Mouse (Mus musculus): ENCODE data around the gene Sowaha. TPM values are rescaled to one million over a fixed set of nuclear protein-coding genes. Genes with fewer than 3 reads are reported as not detected.
A peak's percentile ranks its signal among the peaks of the same experiment; 100 is the strongest.

Gene Sowaha
- polyA plus RNA-seq, 1 experiment from 2014 or later: 0.82 TPM

DNA sequence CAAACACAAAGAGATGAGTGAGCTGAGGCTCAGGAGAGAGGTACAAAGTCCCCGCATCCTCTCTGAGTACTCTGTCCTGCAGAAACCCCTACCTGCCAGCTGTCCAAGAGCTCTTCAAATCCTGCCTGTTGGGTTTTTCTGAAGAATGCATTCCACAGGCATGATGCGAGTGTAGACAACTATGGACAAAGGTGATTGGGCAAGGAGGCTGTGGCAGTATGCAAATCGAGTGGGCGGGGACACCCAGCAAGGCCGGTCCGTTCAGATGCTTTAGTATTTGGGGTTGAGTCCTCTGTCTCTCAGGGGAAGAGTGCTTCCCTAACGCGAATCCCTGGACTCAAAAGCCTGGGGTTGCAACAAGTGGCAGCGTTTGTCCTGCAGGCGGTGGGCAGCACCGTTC lies 20.5 kb upstream of the Sowaha start:
- H3K27me3 ChIP-seq (replicated peaks; ENCODE audit: low read depth, poor library complexity, severe bottlenecking): peaks cover 48% of the 10 kb centered on the region
- H3K36me3 ChIP-seq (replicated peaks): no peaks in the 10 kb centered on the region
- no peaks in the 10 kb centered on the region for H3K9me3 ChIP-seq
- H3K4me3 ChIP-seq: peak overlapping the region; percentile 19; the same call in 1 of the 2 replicates
- H3K4me1 ChIP-seq: peaks cover 44% of the 10 kb centered on the region
- DNase-seq (ENCODE audit: low spot score): peak; percentile 63
- H3K27ac ChIP-seq (replicated peaks): no peak overlapping the region
- 10% methylated on average over 11 of the region's 11 CpGs for WGBS

DNA sequence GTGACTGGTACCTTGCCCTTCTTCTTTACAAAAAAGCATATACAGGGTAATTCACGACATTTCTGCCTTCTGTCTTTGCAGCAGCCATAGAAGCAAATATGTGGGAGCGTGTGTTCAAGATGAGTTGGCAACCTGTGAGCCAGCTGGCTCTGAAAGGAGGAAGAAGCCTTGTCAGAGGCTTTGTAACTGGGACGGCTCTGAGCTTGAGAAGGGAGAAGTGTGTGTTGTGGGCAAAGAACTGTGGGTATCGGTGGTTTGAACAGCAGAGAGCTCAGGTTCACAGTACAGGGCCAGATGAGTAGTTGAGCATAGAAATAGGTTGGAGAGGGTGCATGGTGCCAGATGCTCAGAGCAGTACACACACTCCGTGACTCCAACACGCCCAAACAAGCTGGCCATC lies 16.9 kb upstream of the Sowaha start:
- no peak overlapping the region for H3K4me3 ChIP-seq
- WGBS: 81% methylated on average over 6 of the region's 6 CpGs
- no peak for DNase-seq (ENCODE audit: low spot score)
- H3K9me3 ChIP-seq: no peaks in the 10 kb centered on the region
- peaks cover 53% of the 10 kb centered on the region for H3K4me1 ChIP-seq
- H3K36me3 ChIP-seq (replicated peaks): no peaks in the 10 kb centered on the region
- H3K27ac ChIP-seq (replicated peaks): peak overlapping the region; percentile 19; the same call in 1 of the 2 replicates
- peaks cover 48% of the 10 kb centered on the region for H3K27me3 ChIP-seq (replicated peaks; ENCODE audit: low read depth, poor library complexity, severe bottlenecking)

DNA sequence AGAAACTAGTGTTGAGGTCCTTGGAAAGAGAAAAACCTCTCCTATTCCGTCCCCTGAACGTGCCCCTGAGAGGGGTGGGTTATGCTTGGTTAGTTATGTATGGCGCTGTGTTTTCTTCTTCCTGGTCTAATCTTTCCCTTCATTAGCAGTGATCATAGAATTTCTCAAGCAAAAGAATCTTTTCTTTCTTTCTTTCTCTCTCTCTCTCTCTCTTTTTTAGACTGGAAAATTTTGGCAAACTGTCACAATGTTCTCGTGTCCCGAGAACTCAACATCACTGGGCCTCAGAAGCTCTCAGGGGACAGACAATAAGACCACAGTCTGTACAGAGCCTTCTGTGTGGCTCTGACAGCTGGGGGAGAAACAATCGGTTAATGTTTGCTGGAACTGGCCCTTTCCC lies 15.3 kb upstream of the Sowaha start:
- Histone ChIP-seq H3K4me1 (peaks cover 51% of the 10 kb centered on the region), H3K9me3 (no peaks in the 10 kb centered on the region), H3K36me3 (replicated peaks) (no peaks in the 10 kb centered on the region), H3K27ac (replicated peaks) (no peak overlapping the region), H3K4me3 (no peak overlapping the region), H3K27me3 (replicated peaks; ENCODE audit: low read depth, poor library complexity, severe bottlenecking) (peaks cover 48% of the 10 kb centered on the region)
- WGBS: 32% methylated on average over 6 of the region's 6 CpGs
- no peak for DNase-seq (ENCODE audit: low spot score)

DNA sequence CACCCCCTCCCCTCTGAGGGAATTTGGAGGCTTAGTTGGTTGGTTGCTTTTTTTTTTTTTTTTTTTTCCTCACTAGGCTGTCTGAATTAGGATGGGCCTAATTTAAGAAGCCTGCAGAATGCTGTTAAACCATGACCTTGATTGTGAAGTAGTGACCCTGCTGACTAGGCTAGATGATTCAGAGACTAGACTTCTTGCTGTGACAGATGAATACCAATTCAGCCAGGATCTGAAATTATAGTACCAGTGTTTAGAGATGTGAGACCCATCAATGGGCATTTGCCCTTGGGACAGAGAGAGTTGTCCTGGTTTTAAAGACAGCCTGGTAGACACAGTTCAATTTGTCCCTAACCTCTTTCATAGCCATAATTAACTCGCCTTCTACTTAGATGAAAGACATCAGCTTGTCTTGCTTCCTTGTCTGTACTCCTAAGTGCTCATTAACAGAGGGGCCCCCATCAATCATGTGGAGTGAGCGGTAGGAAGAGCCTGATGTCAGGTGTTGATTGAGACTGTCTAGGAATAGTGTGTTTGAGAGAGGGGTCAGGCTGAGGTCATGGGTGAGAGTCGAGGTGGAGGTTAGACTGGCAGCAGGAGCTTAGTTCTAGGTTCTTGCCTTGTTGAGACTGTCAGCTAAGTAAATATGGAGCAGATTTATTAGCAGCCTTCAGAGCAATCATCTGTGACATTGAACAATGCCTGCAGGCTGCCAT lies 13.3 kb upstream of the Sowaha start:
- 24% methylated on average over 3 of the region's 3 CpGs for WGBS

DNA sequence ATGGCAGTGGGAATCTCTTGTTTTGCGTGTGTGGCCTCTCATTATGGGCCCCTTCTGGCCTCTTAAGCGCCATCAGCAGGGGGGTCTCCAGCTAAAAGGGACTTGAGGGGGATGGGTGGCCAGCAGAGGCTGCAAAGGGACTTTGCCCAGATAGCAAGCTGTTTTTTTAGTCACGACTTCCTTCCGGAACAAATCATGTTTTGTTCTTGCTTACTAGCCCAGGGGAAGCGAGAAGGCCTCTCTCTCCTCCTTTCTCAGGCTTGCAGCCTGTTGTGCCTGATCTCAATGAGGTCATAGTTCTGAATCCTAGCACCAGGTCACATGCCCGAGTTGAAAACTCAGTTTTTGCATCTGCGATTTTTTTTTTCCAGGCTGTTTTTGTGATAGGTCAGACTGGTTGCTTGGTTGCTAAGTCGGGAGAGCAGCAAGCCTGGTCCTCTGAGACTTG lies 11.9 kb upstream of the Sowaha start:
- H3K36me3 ChIP-seq (replicated peaks): no peaks in the 10 kb centered on the region
- peaks cover 62% of the 10 kb centered on the region for H3K4me1 ChIP-seq
- no peaks in the 10 kb centered on the region for H3K9me3 ChIP-seq
- peak; percentile 54 for DNase-seq (ENCODE audit: low spot score)
- peaks cover 39% of the 10 kb centered on the region for H3K27me3 ChIP-seq (replicated peaks; ENCODE audit: low read depth, poor library complexity, severe bottlenecking)
- peak overlapping the region; percentile 65 for H3K27ac ChIP-seq (replicated peaks)
- H3K4me3 ChIP-seq: 0 out of 2 replicates have a peak overlapping the region, but pooled peaks have one; percentile 12
- 9% methylated on average over 8 of the region's 8 CpGs for WGBS

More for the DNA sequence above, 13.3 kb upstream of the Sowaha start:
- Histone ChIP-seq H3K9me3 (no peaks in the 10 kb centered on the region), H3K36me3 (replicated peaks) (no peaks in the 10 kb centered on the region), H3K27me3 (replicated peaks; ENCODE audit: low read depth, poor library complexity, severe bottlenecking) (peaks cover 39% of the 10 kb centered on the region), H3K27ac (replicated peaks) (no peak overlapping the region; the same call in 1 of the 2 replicates), H3K4me1 (peaks cover 53% of the 10 kb centered on the region), H3K4me3 (no peak overlapping the region)
- peak; percentile 54 for DNase-seq (ENCODE audit: low spot score)

DNA sequence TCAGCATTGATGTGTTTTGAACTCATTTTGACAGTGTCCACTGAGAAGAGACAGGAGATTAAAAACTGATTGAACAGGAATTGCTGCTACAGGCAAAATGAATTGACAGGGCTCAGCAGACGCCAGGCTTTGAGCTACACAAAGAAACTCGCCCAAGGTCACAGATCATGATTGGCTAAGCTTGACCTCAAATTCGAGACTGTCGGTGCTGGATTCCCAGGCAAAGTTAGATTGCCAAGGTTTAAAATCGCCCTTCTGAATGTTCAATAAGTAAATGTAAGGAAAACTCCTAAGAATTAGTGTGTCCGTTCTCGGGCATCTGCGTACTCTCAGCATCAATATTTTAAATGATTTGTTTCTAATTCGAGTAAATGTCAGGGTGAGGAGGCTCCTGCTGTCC lies 9.3 kb upstream of the Sowaha start:
- Histone ChIP-seq H3K27ac (replicated peaks) (no peak overlapping the region), H3K4me1 (peaks cover 51% of the 10 kb centered on the region), H3K36me3 (replicated peaks) (no peaks in the 10 kb centered on the region), H3K27me3 (replicated peaks; ENCODE audit: low read depth, poor library complexity, severe bottlenecking) (peaks cover 48% of the 10 kb centered on the region), H3K4me3 (no peak overlapping the region), H3K9me3 (no peaks in the 10 kb centered on the region)
- no peak for DNase-seq (ENCODE audit: low spot score)
- 62% methylated on average over 9 of the region's 9 CpGs for WGBS

DNA sequence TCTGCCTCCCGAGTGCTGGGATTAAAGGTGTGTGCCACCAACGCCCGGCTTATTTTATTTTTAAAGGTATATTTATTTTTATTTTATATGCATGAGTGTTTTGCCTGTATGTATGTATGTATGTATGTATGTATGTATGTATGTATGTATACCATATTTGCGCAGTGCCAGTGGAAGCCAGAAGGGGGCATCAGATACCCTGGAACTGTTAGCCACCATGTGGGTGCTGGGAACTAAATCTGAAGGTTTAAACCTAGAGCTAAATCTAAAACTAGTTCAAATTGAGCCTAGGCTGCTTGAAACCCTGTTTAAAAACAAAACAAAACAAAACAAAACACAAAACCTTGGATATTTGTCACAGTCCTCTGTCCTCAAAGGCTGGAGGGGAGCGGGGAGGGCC lies 8.9 kb upstream of the Sowaha start:
- 89% methylated on average over 5 of the region's 5 CpGs for WGBS
- Histone ChIP-seq H3K27ac (replicated peaks) (no peak overlapping the region), H3K4me1 (peaks cover 51% of the 10 kb centered on the region), H3K27me3 (replicated peaks; ENCODE audit: low read depth, poor library complexity, severe bottlenecking) (peaks cover 48% of the 10 kb centered on the region), H3K9me3 (no peaks in the 10 kb centered on the region), H3K36me3 (replicated peaks) (no peaks in the 10 kb centered on the region), H3K4me3 (no peak overlapping the region)
- no peak for DNase-seq (ENCODE audit: low spot score)

DNA sequence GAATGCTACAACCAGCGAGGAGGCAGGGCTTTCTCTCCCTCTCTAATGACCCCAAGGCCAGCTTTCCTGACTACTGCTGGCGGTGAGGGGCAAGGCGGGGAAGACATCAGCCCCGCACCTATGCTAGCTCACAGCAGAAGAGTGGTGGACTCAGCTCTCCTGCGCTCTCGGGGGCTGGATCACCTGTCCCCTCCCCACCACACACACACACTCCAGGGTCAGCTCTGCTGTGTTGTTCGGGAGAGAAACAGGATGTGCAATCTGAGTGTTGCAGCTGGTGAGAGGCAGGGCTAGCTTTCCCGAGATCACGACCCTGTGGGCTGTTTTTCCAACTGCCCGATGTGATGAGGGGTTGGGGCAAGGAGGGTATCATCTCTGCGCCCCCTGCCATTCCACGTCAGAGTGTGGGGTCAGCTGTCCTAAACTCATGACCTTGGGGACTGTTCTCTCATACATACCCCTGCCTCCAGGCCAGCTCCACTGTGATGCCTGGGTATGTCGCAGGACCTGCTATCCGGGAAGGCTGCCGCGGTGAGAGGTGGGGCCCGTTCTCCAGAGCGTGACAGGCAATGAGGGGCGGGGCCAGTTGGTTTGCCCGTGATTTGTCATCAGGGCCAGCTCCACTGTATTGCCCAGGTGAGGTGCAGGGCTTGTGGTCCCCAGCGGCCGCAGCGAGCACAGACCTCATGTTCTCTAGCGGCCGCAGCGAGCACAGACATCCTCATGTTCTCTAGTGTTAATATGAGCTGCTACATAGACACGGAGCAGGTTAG lies 6.9 kb upstream of the Sowaha start:
- Histone ChIP-seq H3K9me3 (no peaks in the 10 kb centered on the region), H3K36me3 (replicated peaks) (no peaks in the 10 kb centered on the region), H3K27ac (replicated peaks) (no peak overlapping the region), H3K4me3 (peak overlapping the region; percentile 46), H3K27me3 (replicated peaks; ENCODE audit: low read depth, poor library complexity, severe bottlenecking) (peaks cover 62% of the 10 kb centered on the region), H3K4me1 (peaks cover 32% of the 10 kb centered on the region)
- 8% methylated on average over 27 of the region's 27 CpGs for WGBS
- DNase-seq (ENCODE audit: low spot score): peak; percentile 56

DNA sequence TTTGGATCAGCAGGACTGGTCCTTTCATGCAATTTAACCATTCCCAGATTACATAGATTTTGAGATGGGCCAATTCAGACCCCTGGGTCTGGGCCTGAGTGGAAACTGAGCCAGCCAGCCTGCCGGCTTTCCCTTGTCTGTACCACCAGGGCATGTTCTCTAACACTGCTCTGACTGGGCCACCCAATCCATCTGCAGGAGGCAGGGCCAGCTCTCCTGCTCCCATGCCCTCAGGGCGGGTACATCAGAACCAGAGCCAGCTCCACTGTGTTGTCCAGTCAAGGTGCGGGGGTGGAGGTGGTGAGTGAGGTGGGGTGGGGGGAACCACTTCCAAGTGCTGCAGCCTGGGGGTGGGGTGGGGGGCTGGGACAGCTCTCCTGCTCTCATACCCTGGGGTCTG lies 6.3 kb upstream of the Sowaha start:
- no peak overlapping the region for H3K27ac ChIP-seq (replicated peaks)
- peaks cover 25% of the 10 kb centered on the region for H3K4me1 ChIP-seq
- no peaks in the 10 kb centered on the region for H3K9me3 ChIP-seq
- no peak for DNase-seq (ENCODE audit: low spot score)
- H3K36me3 ChIP-seq (replicated peaks): no peaks in the 10 kb centered on the region
- WGBS: 57% methylated on average over 3 of the region's 3 CpGs
- peak overlapping the region; percentile 46; the same call in 1 of the 2 replicates for H3K4me3 ChIP-seq
- peaks cover 68% of the 10 kb centered on the region for H3K27me3 ChIP-seq (replicated peaks; ENCODE audit: low read depth, poor library complexity, severe bottlenecking)

DNA sequence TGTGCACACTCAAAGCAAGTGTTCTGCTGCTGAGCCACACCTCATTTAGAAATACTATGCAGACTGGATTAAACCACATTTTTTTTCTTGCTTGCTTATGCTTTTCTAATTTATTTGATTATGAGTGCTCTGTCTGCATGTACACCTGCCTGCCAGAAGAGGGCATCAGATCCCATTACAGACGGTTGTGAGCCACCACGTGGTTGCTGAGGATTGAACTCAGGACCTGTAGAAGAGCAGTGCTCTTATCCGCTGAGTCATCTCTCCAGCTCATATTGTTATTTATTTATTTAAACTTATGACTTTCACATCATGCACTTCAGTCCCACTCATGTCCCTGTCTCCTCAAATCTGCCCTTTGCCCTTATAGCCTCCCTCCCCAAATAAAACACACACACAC lies 5.6 kb upstream of the Sowaha start:
- Histone ChIP-seq H3K27me3 (replicated peaks; ENCODE audit: low read depth, poor library complexity, severe bottlenecking) (peaks cover 71% of the 10 kb centered on the region), H3K4me1 (peaks cover 24% of the 10 kb centered on the region)
- 41% methylated on average over 3 of the region's 3 CpGs for WGBS

DNA sequence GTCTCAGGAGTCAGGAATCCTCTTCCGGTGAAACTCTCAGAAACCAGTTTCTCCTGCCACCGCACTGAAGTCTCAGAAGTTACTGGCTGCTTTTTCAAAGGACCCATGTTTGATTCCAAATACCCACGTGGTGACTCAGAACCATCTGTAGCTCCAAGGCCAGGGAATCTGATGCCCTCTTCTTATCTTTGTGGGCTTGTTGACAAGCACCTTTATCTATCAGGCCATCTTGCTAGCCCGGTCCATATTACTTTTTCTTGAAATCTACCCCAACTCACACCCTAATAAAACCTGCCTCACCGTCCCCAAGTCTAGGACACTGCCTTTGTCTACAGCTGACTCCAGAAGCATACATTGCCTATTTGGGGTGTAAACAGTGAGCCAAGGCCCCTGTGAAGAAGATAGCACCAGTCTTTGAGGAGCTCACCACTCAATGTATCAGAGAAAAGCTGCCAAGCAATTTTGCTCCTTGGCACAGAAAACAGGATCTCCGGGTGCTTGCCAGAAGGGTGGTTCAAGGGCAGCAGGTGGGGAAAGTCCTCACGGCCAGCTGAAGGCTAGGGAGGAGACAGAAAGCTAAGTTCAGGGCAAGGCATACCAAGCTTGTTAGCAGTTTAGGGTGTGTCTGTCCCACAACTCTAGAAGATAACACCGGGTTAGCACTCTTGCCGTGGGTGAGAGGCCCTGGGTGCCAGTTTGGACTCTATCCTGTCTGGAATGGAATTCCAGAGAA lies 3.3 kb upstream of the Sowaha start:
- DNase-seq (ENCODE audit: low spot score): no peak
- Histone ChIP-seq H3K27me3 (replicated peaks; ENCODE audit: low read depth, poor library complexity, severe bottlenecking) (peaks cover 80% of the 10 kb centered on the region), H3K4me3 (no peak overlapping the region), H3K4me1 (peaks cover 36% of the 10 kb centered on the region), H3K9me3 (peaks cover 8% of the 10 kb centered on the region), H3K27ac (replicated peaks) (no peak overlapping the region), H3K36me3 (replicated peaks) (no peaks in the 10 kb centered on the region; the same call in 1 of the 2 replicates)
- 79% methylated on average over 9 of the region's 9 CpGs for WGBS

More for the DNA sequence above, 5.6 kb upstream of the Sowaha start:
- no peaks in the 10 kb centered on the region for H3K36me3 ChIP-seq (replicated peaks)
- no peak overlapping the region for H3K27ac ChIP-seq (replicated peaks)
- H3K9me3 ChIP-seq: no peaks in the 10 kb centered on the region
- no peak for DNase-seq (ENCODE audit: low spot score)
- no peak overlapping the region for H3K4me3 ChIP-seq

DNA sequence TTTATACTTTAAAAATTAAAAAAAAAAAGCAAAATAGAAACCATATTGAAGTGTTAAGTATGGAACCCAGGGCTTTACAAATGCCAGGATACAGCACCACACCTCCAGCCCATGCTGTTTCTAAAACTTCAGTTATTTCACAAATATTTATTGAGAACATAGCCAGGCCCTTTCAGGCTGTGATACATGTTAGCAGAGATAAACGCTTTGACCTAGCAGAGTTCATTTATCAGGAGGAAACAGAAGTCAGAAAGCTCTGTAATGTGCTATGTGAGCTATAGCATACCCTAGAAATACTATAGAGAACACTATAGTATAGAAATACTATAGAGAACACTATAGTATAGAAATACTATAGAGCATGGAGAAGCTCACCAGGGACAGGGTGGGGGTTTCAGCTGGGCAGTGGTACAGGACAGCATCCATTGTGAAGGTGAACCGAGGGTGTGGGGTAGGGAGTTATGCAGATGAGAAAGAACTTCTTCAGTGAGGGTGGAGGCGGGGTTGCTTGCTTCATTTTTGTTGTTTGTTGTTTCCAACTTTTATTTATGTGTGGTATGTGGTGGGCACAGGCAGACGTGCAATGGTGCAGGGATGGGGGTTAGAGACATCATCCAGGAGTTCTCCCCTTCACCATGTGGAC lies 1.1 kb upstream of the Sowaha start:
- 76% methylated on average over 4 of the region's 4 CpGs for WGBS
- Histone ChIP-seq H3K4me3 (no peak overlapping the region), H3K4me1 (peaks cover 22% of the 10 kb centered on the region), H3K9me3 (peaks cover 8% of the 10 kb centered on the region), H3K27ac (replicated peaks) (no peak overlapping the region), H3K27me3 (replicated peaks; ENCODE audit: low read depth, poor library complexity, severe bottlenecking) (peaks cover 80% of the 10 kb centered on the region), H3K36me3 (replicated peaks) (no peaks in the 10 kb centered on the region; the same call in 1 of the 2 replicates)
- no peak for DNase-seq (ENCODE audit: low spot score)
